Mouse (Mus musculus) forebrain, embryonic 15.5 days (tissue): ENCODE data around the gene Gtf2h2. TPM values are rescaled to one million over a fixed set of nuclear protein-coding genes. Genes with fewer than 3 reads are reported as not detected.
A peak's percentile ranks its signal among the peaks of the same experiment; 100 is the strongest.
"Not testable (repeated sequence)": the region's sequence is repeated elsewhere in the genome, so short reads cannot be mapped to it uniquely, and the experiment has no call there.

Experiments used
- ATAC-seq: fragments of 200-750 bp; cut with Nextera tagmentation; replicated peaks from 2 replicates; pipeline ENCODE4 v1.8.0; 2017; ENCODE audit warnings: mild to moderate bottlenecking, moderate TSS enrichment, moderate library complexity
- H3K27ac ChIP-seq: fragments of 300-500 bp; sonication (generic); replicated peaks from 2 replicates; pipeline ENCODE4 v1.5.1; 2015; ENCODE audit warnings: mild to moderate bottlenecking, inconsistent platforms
- H3K27me3 ChIP-seq: fragments of 300-500 bp; sonication (generic); 2 replicates; pipeline ENCODE4 v1.6.1; 2015; ENCODE audit warnings: inconsistent platforms
- H3K36me3 ChIP-seq: fragments of 300-500 bp; sonication (generic); 2 replicates; pipeline ENCODE4 v1.6.1; 2015; ENCODE audit warnings: mild to moderate bottlenecking, inconsistent platforms
- H3K4me1 ChIP-seq: fragments of 300-500 bp; sonication (generic); 2 replicates; pipeline ENCODE4 v1.6.1; 2015; ENCODE audit warnings: inconsistent platforms
- H3K4me2 ChIP-seq: fragments of 300-500 bp; sonication (generic); replicated peaks from 2 replicates; pipeline ENCODE4 v1.6.1; 2015; ENCODE audit warnings: mild to moderate bottlenecking, inconsistent platforms
- H3K4me3 ChIP-seq: fragments of 300-500 bp; sonication (generic); 2 replicates; pipeline ENCODE4 v1.5.1; 2015; ENCODE audit warnings: mild to moderate bottlenecking, inconsistent platforms
- H3K9ac ChIP-seq: fragments of 300-500 bp; sonication (generic); replicated peaks from 2 replicates; pipeline ENCODE4 v1.6.1; 2015; ENCODE audit warnings: mild to moderate bottlenecking, inconsistent platforms
- H3K9me3 ChIP-seq: fragments of 300-500 bp; sonication (generic); 2 replicates; pipeline ENCODE4 v1.6.1; 2016; ENCODE audit warnings: inconsistent platforms
- WGBS: fragments of 180-500 bp; shearing (Covaris S2); methylation state at CpG from one replicate; pipeline ENCODE4 v1.1.7; 2015; ENCODE audit warnings: mixed read lengths; 5-methylcytosine and 5-hydroxymethylcytosine counted together
- polyA plus RNA-seq: library from polyadenylated mRNA; unstranded; fragments of >200 nt; fragmentation: Nextera tagmentation; extraction: Ambion mirVana; gene quantifications from 2 replicates; pipeline ENCODE4 v1.2.1, GENCODE M21; 2015

Gtf2h2 gene
- polyA plus RNA-seq, 1 experiment from 2014 or later = 69.6 TPM

- Histone ChIP-seq H3K9me3 (no peaks in the 10 kb centered on the region), H3K9ac (no peak overlapping the region), H3K27ac (peak overlapping the region; percentile 15; the same call in 1 of the 2 replicates), H3K4me2 (no peak overlapping the region), H3K36me3 (no peaks in the 10 kb centered on the region), H3K27me3 (no peaks in the 10 kb centered on the region), H3K4me3 (no peak overlapping the region), H3K4me1 (0 out of 2 replicates have a peak, but pooled peaks cover 3% of the 10 kb centered on the region)
- 38% methylated on average over 12 of the region's 12 CpGs for WGBS
- ATAC-seq = 0 out of 2 replicates have a peak, but pooled peaks have one; percentile 16
Measured at GRCm38 (mm10) chr13:100516213-100517105, 24.1 kb upstream of the Gtf2h2 start.

GRCm38 (mm10) chr13:100512792-100513191 is 20.4 kb upstream of the Gtf2h2 start:
- Histone ChIP-seq H3K27ac (no peak overlapping the region), H3K4me2 (no peak overlapping the region), H3K9me3 (no peaks in the 10 kb centered on the region), H3K9ac (no peak overlapping the region), H3K36me3 (no peaks in the 10 kb centered on the region), H3K27me3 (no peaks in the 10 kb centered on the region), H3K4me1 (0 out of 2 replicates have a peak, but pooled peaks cover 3% of the 10 kb centered on the region), H3K4me3 (no peak overlapping the region)
- ATAC-seq = no peak
- WGBS = 96% methylated on average over 2 of the region's 2 CpGs

- 0 out of 2 replicates have a peak, but pooled peaks cover 3% of the 10 kb centered on the region for H3K4me1 ChIP-seq
- no peaks in the 10 kb centered on the region for H3K9me3 ChIP-seq
- ATAC-seq = no peak
- no peak overlapping the region for H3K27ac ChIP-seq
- 78% methylated on average over 4 of the region's 4 CpGs for WGBS
- no peaks in the 10 kb centered on the region for H3K36me3 ChIP-seq
- no peaks in the 10 kb centered on the region for H3K27me3 ChIP-seq
- no peak overlapping the region for H3K4me3 ChIP-seq
- no peak overlapping the region for H3K9ac ChIP-seq
- H3K4me2 ChIP-seq = no peak overlapping the region
Measured at GRCm38 (mm10) chr13:100511860-100512364, 19.5 kb upstream of the Gtf2h2 start.

GRCm38 (mm10) chr13:100511146-100511859 is 18.9 kb upstream of the Gtf2h2 start:
- Histone ChIP-seq H3K4me3 (no peak overlapping the region), H3K4me1 (no peaks in the 10 kb centered on the region), H3K36me3 (no peaks in the 10 kb centered on the region), H3K27me3 (no peaks in the 10 kb centered on the region), H3K4me2 (no peak overlapping the region), H3K9me3 (no peaks in the 10 kb centered on the region), H3K27ac (no peak overlapping the region), H3K9ac (no peak overlapping the region)
- WGBS = 81% methylated on average over 7 of the region's 7 CpGs
- no peak for ATAC-seq

GRCm38 (mm10) chr13:100499625-100500024 is 7.2 kb upstream of the Gtf2h2 start:
- not testable (repeated sequence) for H3K27me3 ChIP-seq, ATAC-seq, H3K36me3 ChIP-seq, H3K4me3 ChIP-seq, H3K4me2 ChIP-seq, H3K9me3 ChIP-seq, H3K4me1 ChIP-seq, H3K9ac ChIP-seq, H3K27ac ChIP-seq

- Histone ChIP-seq H3K4me1 (peaks cover 14% of the 10 kb centered on the region), H3K9me3 (no peaks in the 10 kb centered on the region), H3K27me3 (no peaks in the 10 kb centered on the region), H3K9ac (no peak overlapping the region), H3K4me3 (no peak overlapping the region), H3K36me3 (no peaks in the 10 kb centered on the region), H3K4me2 (no peak overlapping the region), H3K27ac (no peak overlapping the region)
- ATAC-seq = no peak
- 83% methylated on average over 4 of the region's 4 CpGs for WGBS
Measured at GRCm38 (mm10) chr13:100495337-100495736, 3.0 kb upstream of the Gtf2h2 start.

GRCm38 (mm10) chr13:100494370-100494769 is 2.0 kb upstream of the Gtf2h2 start:
- not testable (repeated sequence) for H3K9me3 ChIP-seq, H3K36me3 ChIP-seq, H3K27me3 ChIP-seq, H3K9ac ChIP-seq, ATAC-seq, H3K4me2 ChIP-seq, H3K27ac ChIP-seq, H3K4me3 ChIP-seq
- WGBS = 63% methylated on average over 8 of the region's 8 CpGs
- peaks cover 14% of the 10 kb centered on the region for H3K4me1 ChIP-seq

- WGBS = 80% methylated on average over 8 of the region's 8 CpGs
- Histone ChIP-seq H3K4me1 (peaks cover 14% of the 10 kb centered on the region), H3K36me3 (peaks cover 11% of the 10 kb centered on the region), H3K4me3 (no peak overlapping the region), H3K9ac (no peak overlapping the region), H3K9me3 (no peaks in the 10 kb centered on the region), H3K27ac (no peak overlapping the region), H3K4me2 (no peak overlapping the region), H3K27me3 (no peaks in the 10 kb centered on the region)
- ATAC-seq = no peak
Measured at GRCm38 (mm10) chr13:100493313-100493712, 934 bp upstream of the Gtf2h2 start.

GRCm38 (mm10) chr13:100491623-100492022 is 756 bp downstream of the Gtf2h2 start:
- Histone ChIP-seq H3K9me3 (no peaks in the 10 kb centered on the region), H3K27ac (peak overlapping the region; percentile 87; the same call in 1 of the 2 replicates), H3K4me3 (peak overlapping the region; percentile 98), H3K27me3 (no peaks in the 10 kb centered on the region), H3K36me3 (peaks cover 28% of the 10 kb centered on the region), H3K4me2 (peak overlapping the region; percentile 57), H3K9ac (peak overlapping the region; percentile 91), H3K4me1 (peaks cover 14% of the 10 kb centered on the region)
- WGBS = 17% methylated on average over 6 of the region's 6 CpGs
- ATAC-seq = peak; percentile 24

GRCm38 (mm10) chr13:100490424-100490823 is 2.0 kb downstream of the Gtf2h2 start:
- WGBS = 88% methylated on average over 5 of the region's 5 CpGs
- Histone ChIP-seq H3K9me3 (no peaks in the 10 kb centered on the region), H3K4me2 (no peak overlapping the region), H3K36me3 (peaks cover 32% of the 10 kb centered on the region), H3K4me3 (no peak overlapping the region), H3K9ac (no peak overlapping the region), H3K4me1 (peaks cover 14% of the 10 kb centered on the region), H3K27me3 (no peaks in the 10 kb centered on the region), H3K27ac (no peak overlapping the region)
- no peak for ATAC-seq

GRCm38 (mm10) chr13:100483610-100484009 is 8.8 kb downstream of the Gtf2h2 start:
- no peaks in the 10 kb centered on the region for H3K9me3 ChIP-seq
- H3K4me1 ChIP-seq = no peaks in the 10 kb centered on the region
- H3K4me3 ChIP-seq = no peak overlapping the region
- H3K36me3 ChIP-seq = peaks cover 66% of the 10 kb centered on the region
- no peak overlapping the region for H3K27ac ChIP-seq
- no peaks in the 10 kb centered on the region for H3K27me3 ChIP-seq
- no peak overlapping the region for H3K9ac ChIP-seq
- WGBS = 95% methylated on average over 7 of the region's 7 CpGs
- no peak for ATAC-seq
- no peak overlapping the region for H3K4me2 ChIP-seq
